Mouse (Mus musculus): ENCODE measurements around the gene Gm4952.

- TF ChIP-seq CTCF (IDR thresholded peaks at IDR 0.05; ENCODE audit: insufficient read depth, low read length), result no peak
- TF ChIP-seq POLR2A (IDR thresholded peaks at IDR 0.05; ENCODE audit: borderline replicate concordance, extremely low read depth, low read depth, low read length), result no peak
These were observed 66.4 kb downstream of the Gm4952 start for GRCm38 (mm10) chr19:12666156-12666555.

All from lung, adult 2 months (tissue).